Mouse (Mus musculus): ENCODE results near the gene Abtb2. TPM values are rescaled to one million over a fixed set of nuclear protein-coding genes. Genes with fewer than 3 reads are reported as not detected.

The Abtb2 gene
- total RNA-seq, 2 experiments from 2014 or later, result 1.7 to 2.0 TPM

DNA sequence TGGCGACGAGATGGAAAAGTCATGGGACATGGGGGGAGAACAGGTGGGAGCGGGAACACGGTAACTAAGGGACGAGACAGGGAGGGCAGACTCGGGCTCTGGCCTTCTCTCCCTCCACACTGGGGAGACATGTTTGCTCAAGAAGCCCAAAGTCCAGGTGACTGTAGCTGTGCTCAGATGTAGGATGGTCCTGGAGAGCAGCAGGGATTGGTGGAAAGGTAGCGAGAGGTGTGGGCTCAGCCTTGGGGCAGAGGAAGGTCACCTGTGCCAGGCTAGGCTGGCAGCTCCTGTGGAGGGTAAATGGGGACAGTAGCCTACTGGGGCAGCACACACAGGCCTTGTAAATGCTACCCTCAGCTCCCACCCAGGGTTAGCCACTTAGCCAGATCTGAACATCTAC lies 147.7 kb downstream of the Abtb2 start:
- no peak for ATAC-seq (replicated peaks; ENCODE audit: low FRiP score, poor library complexity, severe bottlenecking)

DNA sequence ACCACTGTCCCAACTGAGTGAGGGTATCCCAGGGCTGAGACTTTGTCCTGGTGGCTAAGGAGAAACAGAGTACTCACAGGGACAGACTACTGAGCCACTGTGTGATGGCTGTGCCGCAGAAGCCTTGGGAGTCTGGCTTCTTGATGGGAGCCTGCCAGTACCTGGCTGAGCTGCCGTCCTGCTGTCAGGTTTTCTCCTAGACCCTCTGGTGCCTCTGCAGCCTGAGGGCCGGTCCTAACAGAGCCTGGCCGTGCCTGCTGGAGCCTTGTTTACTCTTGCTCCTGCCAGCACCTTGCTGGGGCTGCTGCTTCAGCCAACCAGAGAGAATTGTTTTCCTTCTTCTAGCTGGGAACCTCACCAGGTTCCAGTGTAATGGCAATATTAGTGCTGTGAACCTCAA lies 148.3 kb downstream of the Abtb2 start:
- ATAC-seq (replicated peaks; ENCODE audit: low FRiP score, poor library complexity, severe bottlenecking), result no peak

DNA sequence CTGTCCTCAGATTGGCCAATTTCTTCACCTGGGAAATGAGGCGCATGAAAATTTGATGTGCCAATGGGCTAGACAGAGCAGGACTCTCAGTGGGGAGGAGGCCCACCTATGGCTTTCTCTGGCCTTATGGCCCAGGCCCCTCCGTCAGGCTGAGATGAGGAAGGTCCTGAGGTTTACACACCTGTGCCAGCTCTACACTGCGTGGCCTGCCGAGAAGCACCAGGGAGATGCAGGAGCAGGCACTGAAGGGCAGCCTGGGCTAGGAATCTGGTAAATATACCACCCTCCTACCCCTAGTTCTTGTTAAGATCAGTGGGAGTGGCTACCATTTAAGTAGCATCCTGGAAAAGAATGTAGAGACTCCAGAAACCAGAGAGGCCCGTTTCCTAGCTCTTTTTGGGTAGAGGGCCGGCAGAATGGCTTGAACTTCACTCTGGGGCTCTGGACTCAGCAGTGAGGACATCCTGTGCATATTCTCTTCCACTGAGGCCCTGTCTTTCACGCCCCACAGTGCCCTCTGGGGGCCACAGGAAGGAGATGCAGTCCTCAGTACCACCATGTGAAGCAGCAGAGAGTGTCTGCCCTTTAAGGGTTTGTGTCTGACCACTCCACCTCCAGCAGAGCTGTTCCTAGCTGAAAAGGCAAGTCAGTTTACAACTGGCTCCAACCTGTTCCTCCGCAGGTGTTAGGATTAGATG lies 152.6 kb downstream of the Abtb2 start:
- 0 out of 2 replicates have a peak, but pooled peaks have one; percentile 32 for ATAC-seq (replicated peaks; ENCODE audit: low FRiP score, poor library complexity, severe bottlenecking)

GRCm38 (mm10) chr2:103719292-103719646 lies 153.2 kb downstream of the Abtb2 start:
- ATAC-seq (replicated peaks; ENCODE audit: low FRiP score, poor library complexity, severe bottlenecking), result no peak

- no peak for ATAC-seq (replicated peaks; ENCODE audit: low FRiP score, poor library complexity, severe bottlenecking)
These were observed 158.4 kb downstream of the Abtb2 start for GRCm38 (mm10) chr2:103724521-103724920.

- no peak for ATAC-seq (replicated peaks; ENCODE audit: low FRiP score, poor library complexity, severe bottlenecking)
These were observed 162.0 kb downstream of the Abtb2 start for GRCm38 (mm10) chr2:103728027-103728540.

GRCm38 (mm10) chr2:103730999-103731398 lies 164.9 kb downstream of the Abtb2 start:
- ATAC-seq (replicated peaks; ENCODE audit: low FRiP score, poor library complexity, severe bottlenecking), result no peak

DNA sequence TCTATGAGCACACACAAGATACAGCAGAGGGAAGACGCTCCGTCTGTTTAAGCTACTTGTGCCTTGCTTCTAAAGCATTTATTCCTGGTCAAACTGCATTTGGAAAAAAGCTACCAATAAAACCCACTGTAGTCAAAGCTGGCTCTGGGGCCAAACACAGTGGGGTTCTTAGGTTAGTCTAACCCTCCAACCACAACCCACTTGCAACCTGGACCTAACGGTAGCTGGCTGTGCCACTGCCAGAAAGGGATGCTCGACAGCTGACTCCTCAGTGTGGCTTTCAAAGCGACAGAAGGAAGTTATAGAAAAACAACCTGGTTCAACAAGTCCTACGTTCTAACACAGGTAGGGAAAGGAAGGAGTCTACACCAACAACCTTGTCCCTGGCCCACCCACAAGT lies 165.3 kb downstream of the Abtb2 start:
- ATAC-seq (replicated peaks; ENCODE audit: low FRiP score, poor library complexity, severe bottlenecking), result no peak

- no peak for ATAC-seq (replicated peaks; ENCODE audit: low FRiP score, poor library complexity, severe bottlenecking)
These were observed 176.7 kb downstream of the Abtb2 start for GRCm38 (mm10) chr2:103742821-103743220.

- no peak for ATAC-seq (replicated peaks; ENCODE audit: low FRiP score, poor library complexity, severe bottlenecking)
These were observed 177.4 kb downstream of the Abtb2 start for GRCm38 (mm10) chr2:103743536-103743935.

DNA sequence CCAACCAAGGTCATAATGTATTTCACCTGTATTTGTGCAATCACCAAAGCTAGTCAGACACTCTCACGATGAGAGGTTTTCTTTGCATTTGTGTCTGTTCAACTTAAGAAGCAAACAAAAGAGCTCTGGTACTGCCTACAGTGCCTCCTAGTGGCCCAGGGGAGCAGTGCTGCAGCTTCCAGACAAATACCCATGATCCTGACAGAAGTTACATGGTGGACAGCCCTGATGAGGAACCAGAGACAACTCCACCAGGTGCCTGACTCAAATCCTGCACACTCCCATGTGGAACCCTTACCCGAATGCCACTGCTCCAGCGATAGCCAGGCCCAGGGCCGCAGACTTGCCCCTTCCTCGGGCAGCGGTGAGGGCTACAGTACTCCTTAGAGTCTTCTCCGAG lies 177.9 kb downstream of the Abtb2 start:
- ATAC-seq (replicated peaks; ENCODE audit: low FRiP score, poor library complexity, severe bottlenecking), result peak; percentile 70

DNA sequence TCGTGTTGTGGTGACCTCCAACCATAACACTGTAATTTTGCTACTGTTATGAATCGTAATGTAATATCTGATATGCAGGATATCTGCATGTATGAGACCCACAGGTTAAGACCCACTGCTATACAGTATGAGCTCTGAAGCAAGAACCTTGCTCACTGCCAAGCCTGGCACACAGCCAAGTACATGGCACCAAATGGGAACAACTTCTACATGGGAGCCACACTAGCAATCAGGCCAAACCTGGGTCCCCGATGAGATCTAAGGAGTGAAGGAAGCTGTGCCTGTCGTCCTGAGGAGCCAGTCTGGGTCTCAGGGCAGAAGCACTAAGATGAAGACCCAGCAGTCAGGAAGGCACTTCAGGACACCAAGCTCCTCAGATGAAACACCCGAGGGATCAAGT lies 179.4 kb downstream of the Abtb2 start:
- no peak for ATAC-seq (replicated peaks; ENCODE audit: low FRiP score, poor library complexity, severe bottlenecking)

GRCm38 (mm10) chr2:103746096-103746495 lies 180.0 kb downstream of the Abtb2 start:
- ATAC-seq (replicated peaks; ENCODE audit: low FRiP score, poor library complexity, severe bottlenecking), result no peak

DNA sequence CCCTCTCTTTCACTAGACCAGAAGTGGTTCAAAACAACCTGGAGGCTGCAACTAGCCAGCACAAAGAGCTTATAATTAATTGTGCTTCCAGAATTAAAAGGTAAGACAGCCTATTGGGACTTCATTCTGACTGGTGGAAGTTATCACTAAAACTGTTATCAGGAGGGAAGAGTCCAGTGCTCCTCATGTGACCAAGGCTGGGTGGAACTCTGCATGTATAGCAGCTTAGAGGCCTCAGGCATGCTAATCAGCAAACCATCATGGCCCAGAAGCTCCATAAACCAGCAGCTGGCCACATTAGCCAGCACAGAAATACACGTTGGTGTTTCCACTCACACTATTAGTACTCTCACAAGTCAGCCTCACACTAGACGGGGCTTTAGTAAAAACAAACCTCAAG lies 180.7 kb downstream of the Abtb2 start:
- no peak for ATAC-seq (replicated peaks; ENCODE audit: low FRiP score, poor library complexity, severe bottlenecking)

GRCm38 (mm10) chr2:103747891-103748290 lies 181.8 kb downstream of the Abtb2 start:
- ATAC-seq (replicated peaks; ENCODE audit: low FRiP score, poor library complexity, severe bottlenecking), result no peak

DNA sequence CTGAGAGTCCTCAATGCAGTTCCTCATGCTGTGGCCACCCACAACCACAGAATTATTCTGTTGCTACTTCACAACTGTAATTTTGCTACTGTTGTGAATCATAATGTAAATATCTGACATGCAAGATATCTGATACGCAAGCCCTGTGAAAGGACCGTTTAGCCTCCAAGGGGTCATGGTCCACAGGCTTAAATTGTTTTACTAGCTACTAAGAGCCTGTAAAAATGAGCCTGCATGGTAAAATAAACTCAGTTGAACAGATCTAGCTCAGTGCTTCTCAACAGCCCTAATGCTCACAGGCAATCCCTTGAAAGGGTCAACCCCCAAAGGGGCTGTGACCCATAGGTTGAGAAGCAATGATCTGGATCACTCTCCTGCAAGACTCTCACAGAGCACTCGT lies 183.0 kb downstream of the Abtb2 start:
- no peak for ATAC-seq (replicated peaks; ENCODE audit: low FRiP score, poor library complexity, severe bottlenecking)

GRCm38 (mm10) chr2:103751771-103752170 lies 185.7 kb downstream of the Abtb2 start:
- ATAC-seq (replicated peaks; ENCODE audit: low FRiP score, poor library complexity, severe bottlenecking), result no peak

- ATAC-seq (replicated peaks; ENCODE audit: low FRiP score, poor library complexity, severe bottlenecking), result no peak
These were observed 188.5 kb downstream of the Abtb2 start for GRCm38 (mm10) chr2:103754614-103755013.

DNA sequence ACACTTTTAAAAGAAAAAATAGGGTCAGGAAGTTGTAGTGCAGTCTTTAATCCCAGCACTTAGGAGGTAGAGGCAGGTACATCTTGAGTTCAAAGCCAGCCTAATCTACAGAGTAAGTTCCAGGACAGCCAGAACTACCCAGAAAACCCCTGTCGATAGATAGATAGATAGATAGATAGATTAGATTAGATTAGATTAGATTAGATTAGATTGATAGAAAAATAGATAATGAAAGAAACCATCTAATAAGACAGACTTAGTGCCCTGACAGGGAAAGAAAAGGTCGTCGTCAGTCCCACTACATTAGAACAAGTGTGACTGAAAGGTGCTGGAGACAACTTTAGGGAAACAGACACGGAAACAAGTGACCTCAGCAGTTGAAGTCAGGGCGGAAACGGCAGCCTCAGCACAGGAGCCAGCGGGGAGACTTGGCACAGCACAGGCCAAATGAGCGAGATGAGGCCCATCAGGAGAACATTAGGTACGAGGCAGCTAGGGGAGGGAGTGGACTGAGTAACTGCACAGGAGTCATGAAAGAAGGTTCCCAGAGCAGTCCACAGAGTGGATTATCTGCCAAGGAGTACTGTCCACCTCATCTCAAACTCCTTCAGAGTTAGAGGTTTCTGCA lies 189.5 kb downstream of the Abtb2 start:
- ATAC-seq (replicated peaks; ENCODE audit: low FRiP score, poor library complexity, severe bottlenecking), result no peak

DNA sequence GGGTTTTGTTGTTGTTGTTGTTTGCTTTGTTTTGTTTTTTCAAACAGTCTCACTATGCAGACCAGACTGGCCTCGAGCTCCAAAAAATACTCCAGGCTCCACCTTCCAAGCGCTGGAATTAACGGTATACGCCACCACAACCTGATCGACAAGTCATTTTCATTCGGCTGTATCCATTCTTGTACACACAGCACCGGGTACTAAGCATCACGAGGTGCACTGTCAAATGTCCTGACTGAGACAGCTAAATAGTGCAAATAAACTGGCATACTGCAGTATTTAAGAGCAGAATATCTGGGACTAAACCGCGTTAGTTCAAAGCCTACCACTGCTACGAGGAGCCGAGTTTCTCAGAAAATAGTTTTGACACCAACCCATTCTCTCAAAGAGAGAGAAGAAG lies 194.3 kb downstream of the Abtb2 start:
- ATAC-seq (replicated peaks; ENCODE audit: low FRiP score, poor library complexity, severe bottlenecking), result no peak

- peak; percentile 97 for ATAC-seq (replicated peaks; ENCODE audit: low FRiP score, poor library complexity, severe bottlenecking)
These were observed 195.0 kb downstream of the Abtb2 start, which contains the start of gene Nat10 for GRCm38 (mm10) chr2:103760906-103761716. Gene Nat10, minus strand, starts transcription at chr2:103761270.

Measured in erythroid progenitor cell, adult 5-6 weeks (primary cell).